Mouse (Mus musculus): ENCODE results near the gene Git2.

The Git2 gene

GRCm38 (mm10) chr5:114746886-114747285, 28.4 kb downstream of the Git2 start:
- H3K9me3 ChIP-seq (ENCODE audit: low read length): no peaks in the 10 kb centered on the region
- TF ChIP-seq POU5F1 (IDR thresholded peaks at IDR 0.05; ENCODE audit: borderline replicate concordance, low read length): no peak
- TF ChIP-seq CTCF (conservative IDR thresholded peaks at IDR 0.05; ENCODE audit: low read length): no peak
- no peak for TF ChIP-seq NANOG (IDR thresholded peaks at IDR 0.05; ENCODE audit: borderline replicate concordance, low read length)

GRCm38 (mm10) chr5:114745581-114745980, 29.7 kb downstream of the Git2 start:
- TF ChIP-seq NANOG (IDR thresholded peaks at IDR 0.05; ENCODE audit: borderline replicate concordance, low read length) (no peak), POU5F1 (IDR thresholded peaks at IDR 0.05; ENCODE audit: borderline replicate concordance, low read length) (no peak), CTCF (conservative IDR thresholded peaks at IDR 0.05; ENCODE audit: low read length) (no peak)
- Histone ChIP-seq H3K27me3 (ENCODE audit: insufficient read depth, low read length) (no peaks in the 10 kb centered on the region), H3K9me3 (ENCODE audit: low read length) (no peaks in the 10 kb centered on the region), H3K4me1 (replicated peaks; ENCODE audit: low read depth, low read length) (peaks cover 17% of the 10 kb centered on the region), H3K36me3 (ENCODE audit: insufficient read depth, low read length) (peaks cover 93% of the 10 kb centered on the region), H3K4me3 (replicated peaks; ENCODE audit: low read length) (no peak overlapping the region)

More at GRCm38 (mm10) chr5:114746886-114747285, 28.4 kb downstream of the Git2 start:
- Histone ChIP-seq H3K4me1 (replicated peaks; ENCODE audit: low read depth, low read length) (peaks cover 25% of the 10 kb centered on the region), H3K4me3 (replicated peaks; ENCODE audit: low read length) (no peak overlapping the region), H3K36me3 (ENCODE audit: insufficient read depth, low read length) (peaks cover 95% of the 10 kb centered on the region), H3K27me3 (ENCODE audit: insufficient read depth, low read length) (no peaks in the 10 kb centered on the region)

- peaks cover 97% of the 10 kb centered on the region for H3K36me3 ChIP-seq (ENCODE audit: insufficient read depth, low read length)
- no peaks in the 10 kb centered on the region for H3K9me3 ChIP-seq (ENCODE audit: low read length)
- no peaks in the 10 kb centered on the region for H3K27me3 ChIP-seq (ENCODE audit: insufficient read depth, low read length)
- H3K4me1 ChIP-seq (replicated peaks; ENCODE audit: low read depth, low read length): 0 out of 2 replicates have a peak, but pooled peaks cover 3% of the 10 kb centered on the region
- TF ChIP-seq CTCF (conservative IDR thresholded peaks at IDR 0.05; ENCODE audit: low read length) (no peak), NANOG (IDR thresholded peaks at IDR 0.05; ENCODE audit: borderline replicate concordance, low read length) (no peak), POU5F1 (IDR thresholded peaks at IDR 0.05; ENCODE audit: borderline replicate concordance, low read length) (no peak)
- H3K4me3 ChIP-seq (replicated peaks; ENCODE audit: low read length): no peak overlapping the region
Observed at GRCm38 (mm10) chr5:114743697-114744090, 31.6 kb downstream of the Git2 start.

- TF ChIP-seq NANOG (IDR thresholded peaks at IDR 0.05; ENCODE audit: borderline replicate concordance, low read length) (no peak), POU5F1 (IDR thresholded peaks at IDR 0.05; ENCODE audit: borderline replicate concordance, low read length) (no peak), CTCF (conservative IDR thresholded peaks at IDR 0.05; ENCODE audit: low read length) (no peak)
- Histone ChIP-seq H3K27me3 (ENCODE audit: insufficient read depth, low read length) (no peaks in the 10 kb centered on the region), H3K9me3 (ENCODE audit: low read length) (no peaks in the 10 kb centered on the region), H3K4me3 (replicated peaks; ENCODE audit: low read length) (no peak overlapping the region), H3K4me1 (replicated peaks; ENCODE audit: low read depth, low read length) (0 out of 2 replicates have a peak, but pooled peaks cover 3% of the 10 kb centered on the region), H3K36me3 (ENCODE audit: insufficient read depth, low read length) (peaks cover 97% of the 10 kb centered on the region)
Observed at GRCm38 (mm10) chr5:114742998-114743696, 32.2 kb downstream of the Git2 start.

GRCm38 (mm10) chr5:114742572-114742971, 32.7 kb downstream of the Git2 start:
- TF ChIP-seq NANOG (IDR thresholded peaks at IDR 0.05; ENCODE audit: borderline replicate concordance, low read length) (no peak), POU5F1 (IDR thresholded peaks at IDR 0.05; ENCODE audit: borderline replicate concordance, low read length) (no peak), CTCF (conservative IDR thresholded peaks at IDR 0.05; ENCODE audit: low read length) (no peak)
- H3K4me1 ChIP-seq (replicated peaks; ENCODE audit: low read depth, low read length): 0 out of 2 replicates have a peak, but pooled peaks cover 3% of the 10 kb centered on the region
- H3K36me3 ChIP-seq (ENCODE audit: insufficient read depth, low read length): peaks cover 97% of the 10 kb centered on the region
- no peaks in the 10 kb centered on the region for H3K9me3 ChIP-seq (ENCODE audit: low read length)
- H3K4me3 ChIP-seq (replicated peaks; ENCODE audit: low read length): no peak overlapping the region
- no peaks in the 10 kb centered on the region for H3K27me3 ChIP-seq (ENCODE audit: insufficient read depth, low read length)

- no peak for TF ChIP-seq POU5F1 (IDR thresholded peaks at IDR 0.05; ENCODE audit: borderline replicate concordance, low read length)
- no peak for TF ChIP-seq CTCF (conservative IDR thresholded peaks at IDR 0.05; ENCODE audit: low read length)
- TF ChIP-seq NANOG (IDR thresholded peaks at IDR 0.05; ENCODE audit: borderline replicate concordance, low read length): no peak
- Histone ChIP-seq H3K9me3 (ENCODE audit: low read length) (no peaks in the 10 kb centered on the region), H3K4me1 (replicated peaks; ENCODE audit: low read depth, low read length) (0 out of 2 replicates have a peak, but pooled peaks cover 3% of the 10 kb centered on the region), H3K27me3 (ENCODE audit: insufficient read depth, low read length) (no peaks in the 10 kb centered on the region), H3K36me3 (ENCODE audit: insufficient read depth, low read length) (peaks cover 98% of the 10 kb centered on the region), H3K4me3 (replicated peaks; ENCODE audit: low read length) (no peak overlapping the region)
Observed at GRCm38 (mm10) chr5:114740595-114740994, 34.7 kb downstream of the Git2 start.

- TF ChIP-seq CTCF (conservative IDR thresholded peaks at IDR 0.05; ENCODE audit: low read length) (no peak), NANOG (IDR thresholded peaks at IDR 0.05; ENCODE audit: borderline replicate concordance, low read length) (no peak), POU5F1 (IDR thresholded peaks at IDR 0.05; ENCODE audit: borderline replicate concordance, low read length) (no peak)
- H3K36me3 ChIP-seq (ENCODE audit: insufficient read depth, low read length): peaks cover 93% of the 10 kb centered on the region
Observed at GRCm38 (mm10) chr5:114738707-114739241, 36.5 kb downstream of the Git2 start.

GRCm38 (mm10) chr5:114737090-114737887, 38.0 kb downstream of the Git2 start:
- peaks cover 18% of the 10 kb centered on the region for H3K4me1 ChIP-seq (replicated peaks; ENCODE audit: low read depth, low read length)
- no peak overlapping the region for H3K4me3 ChIP-seq (replicated peaks; ENCODE audit: low read length)
- TF ChIP-seq POU5F1 (IDR thresholded peaks at IDR 0.05; ENCODE audit: borderline replicate concordance, low read length) (no peak), CTCF (conservative IDR thresholded peaks at IDR 0.05; ENCODE audit: low read length) (no peak), NANOG (IDR thresholded peaks at IDR 0.05; ENCODE audit: borderline replicate concordance, low read length) (no peak)
- no peaks in the 10 kb centered on the region for H3K27me3 ChIP-seq (ENCODE audit: insufficient read depth, low read length)
- H3K36me3 ChIP-seq (ENCODE audit: insufficient read depth, low read length): peaks cover 93% of the 10 kb centered on the region
- no peaks in the 10 kb centered on the region for H3K9me3 ChIP-seq (ENCODE audit: low read length)

More at GRCm38 (mm10) chr5:114738707-114739241, 36.5 kb downstream of the Git2 start:
- Histone ChIP-seq H3K4me3 (replicated peaks; ENCODE audit: low read length) (no peak overlapping the region), H3K9me3 (ENCODE audit: low read length) (no peaks in the 10 kb centered on the region), H3K4me1 (replicated peaks; ENCODE audit: low read depth, low read length) (peaks cover 12% of the 10 kb centered on the region), H3K27me3 (ENCODE audit: insufficient read depth, low read length) (no peaks in the 10 kb centered on the region)
